Mouse (Mus musculus) CH12.LX (cell line): Measurements from ENCODE around the gene Serac1.

Source experiments
- BHLHE40 ChIP-seq: IDR thresholded peaks from 2 replicates; pipeline ENCODE4 v1.6.1; 2011; ENCODE audit warnings: mild to moderate bottlenecking, low read depth, low read length, improper control_type of control experiment
- CHD2 ChIP-seq: IDR thresholded peaks from 2 replicates; pipeline ENCODE4 v1.6.1; 2011; ENCODE audit warnings: low read length, improper control_type of control experiment
- CTCF ChIP-seq, 2 experiments: IDR thresholded peaks in 1 of 2; conservative IDR thresholded peaks in 1 of 2; 2 replicates each; pipeline ENCODE4 v1.5.1; 2011 to 2012; ENCODE audit warnings: low read depth in 2 of 2, low read length in 2 of 2, improper control_type of control experiment in 1 of 2, inconsistent platforms in 1 of 2, mild to moderate bottlenecking in 1 of 2, moderate library complexity in 1 of 2
- E2F4 ChIP-seq: IDR thresholded peaks from 2 replicates; pipeline ENCODE4 v1.6.1; 2011; ENCODE audit warnings: low read depth, low read length, improper control_type of control experiment; ENCODE audit not compliant: insufficient replicate concordance
- GABPA ChIP-seq: IDR thresholded peaks from 2 replicates; pipeline ENCODE4 v1.6.1; 2012; ENCODE audit warnings: low read depth, low read length, improper control_type of control experiment, inconsistent platforms; ENCODE audit not compliant: insufficient replicate concordance
- HCFC1 ChIP-seq: IDR thresholded peaks from 2 replicates; pipeline ENCODE4 v1.6.1; 2012; ENCODE audit warnings: low read depth, mild to moderate bottlenecking, inconsistent platforms, low read length, improper control_type of control experiment
- MYC ChIP-seq: IDR thresholded peaks from 2 replicates; pipeline ENCODE4 v1.6.1; 2011; ENCODE audit warnings: low read depth, mild to moderate bottlenecking, improper control_type of control experiment, low read length
- POLR2A ChIP-seq: IDR thresholded peaks from 2 replicates; pipeline ENCODE4 v1.6.1; 2011; ENCODE audit warnings: low read depth, mild to moderate bottlenecking, improper control_type of control experiment, low read length
- USF1 ChIP-seq: IDR thresholded peaks from 2 replicates; pipeline ENCODE4 v1.6.1; 2014; ENCODE audit warnings: low read depth, mild to moderate bottlenecking, inconsistent platforms, low read length, improper control_type of control experiment

GRCm38 (mm10) chr17:6091604-6092003 is 12.1 kb upstream of the Serac1 start:
- TF ChIP-seq HCFC1 (no peak), CHD2 (no peak), USF1 (no peak), CTCF (conservative IDR thresholded peaks at IDR 0.05 in 1 of 2, IDR thresholded peaks at IDR 0.05 in 1 of 2; ENCODE audit: low read depth in 2 of 2, low read length in 2 of 2) (no peak), POLR2A (no peak), GABPA (no peak), BHLHE40 (no peak), MYC (no peak), E2F4 (no peak)
